Mouse (Mus musculus) gastrocnemius, adult 2 months (tissue): ENCODE data around the gene Rimbp2. TPM values are rescaled to one million over a fixed set of nuclear protein-coding genes. Genes with fewer than 3 reads are reported as not detected.
"Not testable (repeated sequence)": the region's sequence is repeated elsewhere in the genome, so short reads cannot be mapped to it uniquely, and the experiment has no call there.

Experiments used
- DNase-seq: peaks from one replicate; pipeline ENCODE4 v3.0.0; 2022
- H3K27ac ChIP-seq: fragments of 200-600 bp; 2 replicates; pipeline ENCODE4 v1.8.1; 2022; ENCODE audit warnings: mild to moderate bottlenecking
- H3K4me3 ChIP-seq: fragments of 200-600 bp; 2 replicates; pipeline ENCODE4 v1.8.1; 2022; ENCODE audit warnings: mild to moderate bottlenecking, moderate library complexity
- CTCF ChIP-seq: fragments of 200-600 bp; IDR thresholded peaks from 2 replicates; pipeline ENCODE4 v1.8.1; 2022; ENCODE audit warnings: antibody characterized with exemption, mild to moderate bottlenecking, moderate library complexity
- intact Hi-C: fragments of 180-260 bp; cut with DNase I; formaldehyde crosslinking; loops from one replicate; pipeline ENCODE4 v1.15.1; 2025
- long read RNA-seq, 2 experiments: library from polyadenylated mRNA; stranded (forward); transcript quantifications; one replicate each; pipeline ENCODE4 v2.0.0; 2021
- total RNA-seq, 2 experiments: library from RNA; stranded (reverse); gene quantifications; 2 replicates each; pipeline ENCODE4 v1.2.3; 2021

Gene Rimbp2
- under 1 TPM in 1 of 2 experiments, not detected in 1; 0.05 TPM for total RNA-seq
- long read RNA-seq, experiment 1 = 0 reads
- long read RNA-seq, experiment 2 = 0 reads

GRCm38 (mm10) chr5:128953278-128954070, at the start of gene Rimbp2:
Rimbp2 (minus strand) TSS chr5:128953486.
- no peak within 1 kb of the TSS for H3K27ac ChIP-seq
- no peak for TF ChIP-seq CTCF
- H3K4me3 ChIP-seq = peak within 1 kb of the TSS; percentile 25; the same call in 1 of the 2 replicates
- intact Hi-C loops = no loop called here
- no peak for DNase-seq

GRCm38 (mm10) chr5:129002571-129003011, 49.3 kb upstream of the Rimbp2 start:
- DNase-seq = peak; percentile 38
- peak overlapping the region; percentile 68 for H3K27ac ChIP-seq
- intact Hi-C loops = no loop called here
- H3K4me3 ChIP-seq = peak overlapping the region; percentile 26
- TF ChIP-seq CTCF = no peak

GRCm38 (mm10) chr5:129000706-129001468, 47.6 kb upstream of the Rimbp2 start:
- H3K27ac ChIP-seq = peak overlapping the region; percentile 31
- intact Hi-C loops = no loop called here
- no peak overlapping the region for H3K4me3 ChIP-seq
- DNase-seq = peak; percentile 57
- TF ChIP-seq CTCF = no peak

- H3K4me3 ChIP-seq = no peak overlapping the region
- no peak for TF ChIP-seq CTCF
- H3K27ac ChIP-seq = no peak overlapping the region
- no peak for DNase-seq
- intact Hi-C loops = no loop called here
These were observed 34.1 kb upstream of the Rimbp2 start for GRCm38 (mm10) chr5:128987141-128987954.

GRCm38 (mm10) chr5:128985946-128986345, 32.7 kb upstream of the Rimbp2 start:
- no peak for DNase-seq
- Histone ChIP-seq H3K4me3 (no peak overlapping the region), H3K27ac (no peak overlapping the region)
- TF ChIP-seq CTCF = no peak
- intact Hi-C loops = no loop called here

- no peak for TF ChIP-seq CTCF
- intact Hi-C loops = no loop called here
These were observed 31.2 kb upstream of the Rimbp2 start for GRCm38 (mm10) chr5:128984536-128984935.

GRCm38 (mm10) chr5:128981607-128982006, 28.3 kb upstream of the Rimbp2 start:
- peak; percentile 76 for TF ChIP-seq CTCF
- peak; percentile 77 for DNase-seq
- intact Hi-C loops = no loop called here
- Histone ChIP-seq H3K27ac (no peak overlapping the region), H3K4me3 (no peak overlapping the region)

More at GRCm38 (mm10) chr5:128984536-128984935, 31.2 kb upstream of the Rimbp2 start:
- no peak for DNase-seq
- Histone ChIP-seq H3K4me3 (no peak overlapping the region), H3K27ac (no peak overlapping the region)

- intact Hi-C loops = no loop called here
- no peak for TF ChIP-seq CTCF
- Histone ChIP-seq H3K27ac (no peak overlapping the region), H3K4me3 (no peak overlapping the region)
- DNase-seq = no peak
These were observed 27.6 kb upstream of the Rimbp2 start for GRCm38 (mm10) chr5:128980857-128981256.

- H3K4me3 ChIP-seq = no peak overlapping the region
- no peak for DNase-seq
- no peak overlapping the region for H3K27ac ChIP-seq
- intact Hi-C loops = loop anchor here (10.0 kb wide), 1 partner anchor 454 kb away; no protein-coding TSS in a partner anchor
- no peak for TF ChIP-seq CTCF
These were observed 25.7 kb upstream of the Rimbp2 start for GRCm38 (mm10) chr5:128978957-128979356.

- not testable (repeated sequence) for H3K4me3 ChIP-seq, DNase-seq, H3K27ac ChIP-seq
- intact Hi-C loops = loop anchor here (10.0 kb wide), 1 partner anchor 453 kb away; no protein-coding TSS in a partner anchor
These were observed 24.2 kb upstream of the Rimbp2 start for GRCm38 (mm10) chr5:128977466-128977865.

GRCm38 (mm10) chr5:128976266-128976665, 23.0 kb upstream of the Rimbp2 start:
- TF ChIP-seq CTCF = peak; percentile 41
- DNase-seq = no peak
- no peak overlapping the region for H3K4me3 ChIP-seq
- intact Hi-C loops = loop anchor here (10.0 kb wide), 1 partner anchor 451 kb away; no protein-coding TSS in a partner anchor
- no peak overlapping the region for H3K27ac ChIP-seq

- peak; percentile 63 for DNase-seq
- Histone ChIP-seq H3K4me3 (no peak overlapping the region), H3K27ac (no peak overlapping the region)
- intact Hi-C loops = loop anchor here (10.0 kb wide), 1 partner anchor 446 kb away; no protein-coding TSS in a partner anchor
- peak; percentile 74 for TF ChIP-seq CTCF
These were observed 18.0 kb upstream of the Rimbp2 start for GRCm38 (mm10) chr5:128971298-128971697.
